Mouse (Mus musculus) intestine, embryonic 14.5 days (tissue): ENCODE results near the gene D630039A03Rik. TPM values are rescaled to one million over a fixed set of nuclear protein-coding genes. Genes with fewer than 3 reads are reported as not detected.

ENCODE experiments used
- ATAC-seq: fragments of 200-750 bp; cut with Nextera tagmentation; replicated peaks from 2 replicates; pipeline ENCODE4 v1.8.0; 2017; ENCODE audit warnings: low read depth, moderate number of reproducible peaks, moderate TSS enrichment, moderate library complexity; ENCODE audit not compliant: low FRiP score, low TSS enrichment
- DNase-seq: peaks from one replicate; pipeline ENCODE4 v3.0.0-alpha.2; 2018; ENCODE audit warnings: low spot score
- H3K27ac ChIP-seq: fragments of 300-500 bp; sonication (generic); 2 replicates; pipeline ENCODE4 v1.5.1; 2014; ENCODE audit warnings: low read depth, mild to moderate bottlenecking, control low read depth
- H3K27me3 ChIP-seq: fragments of 300-500 bp; sonication (generic); replicated peaks from 2 replicates; pipeline ENCODE4 v1.6.1; 2014; ENCODE audit warnings: low read length, control low read depth; ENCODE audit not compliant: control insufficient read depth, insufficient read depth
- H3K36me3 ChIP-seq: fragments of 300-500 bp; sonication (generic); 2 replicates; pipeline ENCODE4 v1.6.1; 2014; ENCODE audit warnings: low read length, control low read depth; ENCODE audit not compliant: control insufficient read depth, insufficient read depth
- H3K4me1 ChIP-seq: fragments of 300-500 bp; sonication (generic); replicated peaks from 2 replicates; pipeline ENCODE4 v1.6.1; 2014; ENCODE audit warnings: low read length, control low read depth, mixed read lengths; ENCODE audit not compliant: control insufficient read depth, insufficient read depth
- H3K4me2 ChIP-seq: fragments of 300-500 bp; sonication (generic); 2 replicates; pipeline ENCODE4 v1.6.1; 2014; ENCODE audit warnings: low read length
- H3K4me3 ChIP-seq: fragments of 300-500 bp; sonication (generic); 2 replicates; pipeline ENCODE4 v1.5.1; 2014; ENCODE audit warnings: low read depth, low read length, control low read depth, mixed read lengths
- H3K9ac ChIP-seq: fragments of 300-500 bp; sonication (generic); 2 replicates; pipeline ENCODE4 v1.6.1; 2014; ENCODE audit warnings: mild to moderate bottlenecking, low read length
- H3K9me3 ChIP-seq: fragments of 300-500 bp; sonication (generic); 2 replicates; pipeline ENCODE4 v1.6.1; 2016; ENCODE audit warnings: low read length, control low read depth; ENCODE audit not compliant: control insufficient read depth
- whole genome bisulfite sequencing: fragments of 180-500 bp; shearing (Covaris S2); extraction: QIAGEN DNeasy Blood & Tissue Kit; methylation state at CpG from one replicate; pipeline ENCODE4 v1.1.7; 2014; 5-methylcytosine and 5-hydroxymethylcytosine counted together
- polyA plus RNA-seq: library from polyadenylated mRNA; unstranded; fragments of >200 nt; fragmentation: Nextera tagmentation; extraction: Ambion mirVana; gene quantifications from 2 replicates; pipeline ENCODE4 v1.2.1, GENCODE M21; 2014

The D630039A03Rik gene
- 5.7 and 6.1 TPM in 2 replicates for polyA plus RNA-seq

DNA sequence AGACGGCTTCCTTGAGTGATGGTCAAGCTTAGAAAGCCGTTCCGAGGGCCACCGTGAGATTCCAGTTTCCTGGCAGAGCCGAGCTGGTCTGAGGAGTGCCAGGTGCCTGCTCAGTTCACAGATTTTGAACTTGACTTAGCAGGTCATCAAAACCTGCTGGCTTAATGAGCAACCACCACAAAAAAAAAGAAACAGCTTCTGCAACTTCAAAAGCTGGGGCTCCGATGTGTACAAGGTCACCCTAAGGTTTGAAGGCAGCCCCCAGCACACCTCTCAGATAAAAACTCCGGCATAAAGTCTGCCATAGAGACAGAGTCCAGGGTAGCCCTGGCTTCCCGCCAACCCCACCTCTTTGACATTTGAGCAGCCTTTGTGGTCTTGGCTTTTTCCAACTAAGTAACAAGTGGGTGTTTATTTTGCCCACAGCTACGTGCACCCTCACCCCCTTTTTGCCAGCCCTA lies at the start of gene D630039A03Rik:
D630039A03Rik (minus strand) TSS at position 97 of the 461 bp plus-strand sequence.
- Histone ChIP-seq H3K27me3 (no peaks in the 10 kb centered on the region), H3K27ac (peak within 1 kb of the TSS; percentile 24; the same call in 1 of the 2 replicates), H3K4me2 (peak within 1 kb of the TSS; percentile 40), H3K9me3 (no peaks in the 10 kb centered on the region), H3K9ac (peak within 1 kb of the TSS; percentile 13; the same call in 1 of the 2 replicates), H3K4me3 (peak within 1 kb of the TSS; percentile 32), H3K4me1 (peaks cover 12% of the 10 kb centered on the region; the same call in 1 of the 2 replicates), H3K36me3 (no peaks in the 10 kb centered on the region)
- ATAC-seq: peak; percentile 71
- 9% methylated on average over 9 of the region's 9 CpGs for WGBS
- DNase-seq: no peak

- H3K9ac ChIP-seq: no peak overlapping the region
- no peak overlapping the region for H3K4me3 ChIP-seq
- H3K4me1 ChIP-seq: no peaks in the 10 kb centered on the region
- H3K9me3 ChIP-seq: no peaks in the 10 kb centered on the region
- no peaks in the 10 kb centered on the region for H3K36me3 ChIP-seq
- ATAC-seq: no peak
- no peaks in the 10 kb centered on the region for H3K27me3 ChIP-seq
- H3K27ac ChIP-seq: no peak overlapping the region
- WGBS: 93% methylated on average over 4 of the region's 4 CpGs
- no peak for DNase-seq
- H3K4me2 ChIP-seq: no peak overlapping the region
These were observed 49.4 kb upstream of the D630039A03Rik start for GRCm38 (mm10) chr4:57965516-57965915.

GRCm38 (mm10) chr4:57964143-57964542 lies 48.0 kb upstream of the D630039A03Rik start:
- DNase-seq (peak; percentile 23), ATAC-seq (no peak)
- WGBS: 63% methylated on average over 1 of the region's 1 CpGs
- no peaks in the 10 kb centered on the region for H3K9me3 ChIP-seq
- no peaks in the 10 kb centered on the region for H3K27me3 ChIP-seq
- H3K36me3 ChIP-seq: no peaks in the 10 kb centered on the region
- no peak overlapping the region for H3K4me3 ChIP-seq
- H3K4me2 ChIP-seq: no peak overlapping the region
- H3K27ac ChIP-seq: no peak overlapping the region
- no peaks in the 10 kb centered on the region for H3K4me1 ChIP-seq
- H3K9ac ChIP-seq: no peak overlapping the region

GRCm38 (mm10) chr4:57959056-57959455 lies 43.0 kb upstream of the D630039A03Rik start:
- H3K4me2 ChIP-seq: no peak overlapping the region
- WGBS: 83% methylated on average over 8 of the region's 8 CpGs

DNA sequence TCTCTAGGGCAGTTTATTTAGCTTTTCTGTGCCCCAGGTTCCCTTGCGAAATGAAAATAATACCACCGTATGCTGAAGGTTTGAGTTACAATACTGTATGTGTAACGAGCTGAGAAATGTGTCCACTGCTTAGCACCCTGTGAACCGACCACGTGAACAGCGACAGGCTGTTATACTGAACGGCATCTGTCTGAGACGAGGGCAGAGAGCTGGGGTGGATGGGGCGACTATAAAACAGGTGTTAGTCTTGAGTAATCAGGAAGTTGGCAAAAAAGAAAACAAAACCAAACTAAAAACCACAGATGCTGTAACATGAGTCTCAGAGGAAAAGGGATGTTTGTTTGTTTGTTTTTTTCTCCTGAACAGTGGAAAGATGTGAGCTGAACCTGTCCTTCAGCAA lies 42.0 kb upstream of the D630039A03Rik start:
- peak; percentile 38 for DNase-seq
- no peak for ATAC-seq
- H3K4me2 ChIP-seq: no peak overlapping the region

More at GRCm38 (mm10) chr4:57959056-57959455, 43.0 kb upstream of the D630039A03Rik start:
- H3K4me1 ChIP-seq: peaks cover 16% of the 10 kb centered on the region
- DNase-seq (peak; percentile 31), ATAC-seq (no peak)
- H3K4me3 ChIP-seq: no peak overlapping the region
- H3K9ac ChIP-seq: no peak overlapping the region
- H3K27me3 ChIP-seq: no peaks in the 10 kb centered on the region
- no peaks in the 10 kb centered on the region for H3K9me3 ChIP-seq
- no peaks in the 10 kb centered on the region for H3K36me3 ChIP-seq
- no peak overlapping the region for H3K27ac ChIP-seq

GRCm38 (mm10) chr4:57957200-57958085 lies 41.3 kb upstream of the D630039A03Rik start:
- ATAC-seq (no peak), DNase-seq (no peak)
- Histone ChIP-seq H3K36me3 (no peaks in the 10 kb centered on the region; the same call in 1 of the 2 replicates), H3K27me3 (no peaks in the 10 kb centered on the region), H3K9me3 (no peaks in the 10 kb centered on the region), H3K4me3 (peak overlapping the region; percentile 83), H3K4me1 (peaks cover 20% of the 10 kb centered on the region), H3K4me2 (peak overlapping the region; percentile 86), H3K9ac (peak overlapping the region; percentile 49), H3K27ac (peak overlapping the region; percentile 96)
- WGBS: 41% methylated on average over 11 of the region's 11 CpGs

More for the DNA sequence above, 42.0 kb upstream of the D630039A03Rik start:
- Histone ChIP-seq H3K9me3 (no peaks in the 10 kb centered on the region), H3K27ac (no peak overlapping the region), H3K36me3 (no peaks in the 10 kb centered on the region), H3K27me3 (no peaks in the 10 kb centered on the region), H3K4me1 (peaks cover 20% of the 10 kb centered on the region), H3K4me3 (no peak overlapping the region), H3K9ac (no peak overlapping the region)
- 74% methylated on average over 9 of the region's 9 CpGs for WGBS

DNA sequence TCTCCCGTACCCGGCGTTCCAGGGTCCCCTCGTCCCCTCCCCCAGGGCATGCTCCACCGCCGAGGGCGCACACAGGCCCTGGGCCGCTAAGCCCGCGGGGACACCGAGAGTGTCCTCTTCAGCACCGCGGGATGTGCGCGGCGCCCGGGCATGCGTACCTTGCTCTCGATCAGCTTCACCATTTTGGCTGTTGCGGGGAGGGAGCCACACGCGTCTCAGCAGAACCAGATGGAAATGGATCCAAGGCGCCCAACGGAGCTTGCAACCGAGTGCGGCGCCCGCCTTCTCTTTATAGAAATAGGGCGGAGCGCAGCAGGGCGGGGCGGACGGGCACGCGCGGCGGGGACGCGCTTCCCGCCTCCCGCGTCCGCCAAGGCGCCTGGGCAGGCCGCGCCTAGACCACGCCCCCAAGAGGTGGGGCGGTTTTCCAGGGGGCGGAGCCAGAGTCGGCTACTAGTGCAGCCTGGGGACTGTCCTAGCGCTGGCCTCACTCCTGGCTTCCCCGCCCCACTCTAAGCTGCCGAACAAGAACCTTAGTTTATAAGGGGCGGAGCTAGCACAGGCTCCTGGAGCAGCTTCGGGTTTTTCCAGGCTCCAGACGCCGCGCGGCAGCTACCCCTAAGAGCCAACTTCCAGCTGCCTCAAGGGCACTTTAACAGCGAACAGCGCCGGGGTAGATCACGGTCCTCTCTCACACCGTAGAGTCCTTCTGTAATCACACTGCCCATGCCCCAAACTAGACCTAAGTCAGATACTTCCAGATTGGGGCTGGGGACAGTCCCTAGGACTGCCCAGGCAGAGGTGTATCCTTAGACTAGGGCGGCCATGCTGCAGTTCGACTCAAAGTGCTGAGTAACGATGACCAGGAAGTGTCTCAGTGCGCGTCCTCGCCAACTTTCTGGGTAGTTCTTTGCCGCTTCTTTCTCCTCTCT lies 40.2 kb upstream of the D630039A03Rik start, which contains the start of gene Txn1:
Txn1 (minus strand) TSS at position 383 of the 932 bp plus-strand sequence.
- H3K9me3 ChIP-seq: no peaks in the 10 kb centered on the region
- peaks cover 20% of the 10 kb centered on the region for H3K4me1 ChIP-seq
- peak within 1 kb of the TSS; percentile 83 for H3K9ac ChIP-seq
- peak; percentile 98 for ATAC-seq
- H3K27me3 ChIP-seq: no peaks in the 10 kb centered on the region
- peak within 1 kb of the TSS; percentile 96 for H3K27ac ChIP-seq
- peaks cover 11% of the 10 kb centered on the region for H3K36me3 ChIP-seq
- H3K4me2 ChIP-seq: peak within 1 kb of the TSS; percentile 86
- peak; percentile 100 for DNase-seq
- under 1% methylated on average over 70 of the region's 71 CpGs for WGBS
- peak within 1 kb of the TSS; percentile 83 for H3K4me3 ChIP-seq

GRCm38 (mm10) chr4:57955544-57955958 lies 39.5 kb upstream of the D630039A03Rik start:
- Histone ChIP-seq H3K4me2 (peak overlapping the region; percentile 86), H3K36me3 (peaks cover 18% of the 10 kb centered on the region), H3K9ac (peak overlapping the region; percentile 83), H3K9me3 (no peaks in the 10 kb centered on the region), H3K27me3 (no peaks in the 10 kb centered on the region), H3K27ac (peak overlapping the region; percentile 96), H3K4me3 (peak overlapping the region; percentile 83), H3K4me1 (peaks cover 20% of the 10 kb centered on the region)
- ATAC-seq: peak; percentile 35
- no peak for DNase-seq
- WGBS: under 1% methylated on average over 25 of the region's 25 CpGs
